Mouse (Mus musculus) midbrain, embryonic 15.5 days (tissue): ENCODE data around the gene Mxra7. TPM values are rescaled to one million over a fixed set of nuclear protein-coding genes. Genes with fewer than 3 reads are reported as not detected.
"Not testable (repeated sequence)": the region's sequence is repeated elsewhere in the genome, so short reads cannot be mapped to it uniquely, and the experiment has no call there.

Experiments used
- ATAC-seq: fragments of 200-750 bp; cut with Nextera tagmentation; replicated peaks from 2 replicates; pipeline ENCODE4 v1.8.0; 2017; ENCODE audit warnings: moderate TSS enrichment
- H3K27ac ChIP-seq: fragments of 300-500 bp; sonication (generic); 2 replicates; pipeline ENCODE4 v1.5.1; 2015; ENCODE audit warnings: mild to moderate bottlenecking, inconsistent platforms
- H3K27me3 ChIP-seq: fragments of 300-500 bp; sonication (generic); replicated peaks from 2 replicates; pipeline ENCODE4 v1.6.1; 2015; ENCODE audit warnings: inconsistent platforms
- H3K36me3 ChIP-seq: fragments of 300-500 bp; sonication (generic); replicated peaks from 2 replicates; pipeline ENCODE4 v1.6.1; 2015; ENCODE audit warnings: inconsistent platforms
- H3K4me1 ChIP-seq: fragments of 300-500 bp; sonication (generic); 2 replicates; pipeline ENCODE4 v1.6.1; 2015; ENCODE audit warnings: inconsistent platforms
- H3K4me2 ChIP-seq: fragments of 300-500 bp; sonication (generic); 2 replicates; pipeline ENCODE4 v1.6.1; 2015; ENCODE audit warnings: inconsistent platforms, mild to moderate bottlenecking, moderate library complexity
- H3K4me3 ChIP-seq: fragments of 300-500 bp; sonication (generic); 2 replicates; pipeline ENCODE4 v1.5.1; 2015; ENCODE audit warnings: mild to moderate bottlenecking, inconsistent platforms
- H3K9ac ChIP-seq: fragments of 300-500 bp; sonication (generic); 2 replicates; pipeline ENCODE4 v1.6.1; 2015; ENCODE audit warnings: mild to moderate bottlenecking, inconsistent platforms
- H3K9me3 ChIP-seq: fragments of 300-500 bp; sonication (generic); 2 replicates; pipeline ENCODE4 v1.6.1; 2016; ENCODE audit warnings: inconsistent platforms
- WGBS: fragments of 180-500 bp; shearing (Covaris S2); methylation state at CpG from one replicate; pipeline ENCODE4 v1.1.7; 2015; ENCODE audit warnings: mixed read lengths; 5-methylcytosine and 5-hydroxymethylcytosine counted together
- polyA plus RNA-seq: library from polyadenylated mRNA; unstranded; fragments of >200 nt; fragmentation: Nextera tagmentation; extraction: Ambion mirVana; gene quantifications from 2 replicates; pipeline ENCODE4 v1.2.1, GENCODE M21; 2015

The Mxra7 gene
- polyA plus RNA-seq, 1 experiment from 2014 or later: 26.9 TPM

DNA sequence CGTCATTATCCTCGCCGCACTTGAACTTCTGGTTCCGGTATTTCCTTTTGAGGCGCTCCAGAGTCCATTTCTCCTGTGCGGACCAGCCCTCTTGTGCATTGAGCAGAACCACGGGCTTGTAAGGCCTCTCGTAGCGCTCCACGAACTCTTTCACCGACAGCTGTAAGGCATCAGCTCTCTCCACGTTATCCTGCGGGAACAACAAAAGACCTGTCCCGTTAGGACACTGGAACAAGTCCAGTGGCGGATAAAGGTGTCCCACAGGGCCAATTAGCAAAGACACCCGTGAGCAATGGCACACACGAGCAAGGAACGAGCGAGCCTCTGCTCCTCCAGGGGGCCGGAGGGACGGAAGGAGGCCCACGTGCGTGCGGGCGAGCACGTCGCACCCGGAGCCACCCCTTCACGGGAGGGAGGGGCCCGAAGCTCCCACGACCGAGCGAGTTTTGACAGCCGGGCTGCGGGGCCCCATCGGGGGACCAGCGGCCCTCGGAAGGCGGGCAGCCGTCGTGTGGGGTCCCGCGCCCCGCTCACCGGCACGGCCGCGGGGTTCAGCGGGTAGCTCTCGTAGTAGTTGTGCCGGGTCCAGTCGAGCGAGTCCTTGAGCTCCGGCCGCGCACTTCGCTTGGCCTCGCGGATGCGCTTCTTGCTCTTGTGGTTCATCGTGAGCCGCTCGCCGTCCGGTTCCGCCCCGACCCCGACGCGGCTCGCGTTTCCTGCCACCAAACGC is 14.8 kb upstream of the Mxra7 start:
- H3K27me3 ChIP-seq: no peaks in the 10 kb centered on the region
- H3K27ac ChIP-seq: peak overlapping the region; percentile 97
- peak overlapping the region; percentile 76 for H3K4me2 ChIP-seq
- no peaks in the 10 kb centered on the region for H3K9me3 ChIP-seq
- ATAC-seq: peak; percentile 73
- peak overlapping the region; percentile 63 for H3K4me3 ChIP-seq
- peak overlapping the region; percentile 76 for H3K9ac ChIP-seq
- WGBS: under 1% methylated on average over 73 of the region's 73 CpGs
- H3K4me1 ChIP-seq: peaks cover 51% of the 10 kb centered on the region
- peaks cover 24% of the 10 kb centered on the region for H3K36me3 ChIP-seq

DNA sequence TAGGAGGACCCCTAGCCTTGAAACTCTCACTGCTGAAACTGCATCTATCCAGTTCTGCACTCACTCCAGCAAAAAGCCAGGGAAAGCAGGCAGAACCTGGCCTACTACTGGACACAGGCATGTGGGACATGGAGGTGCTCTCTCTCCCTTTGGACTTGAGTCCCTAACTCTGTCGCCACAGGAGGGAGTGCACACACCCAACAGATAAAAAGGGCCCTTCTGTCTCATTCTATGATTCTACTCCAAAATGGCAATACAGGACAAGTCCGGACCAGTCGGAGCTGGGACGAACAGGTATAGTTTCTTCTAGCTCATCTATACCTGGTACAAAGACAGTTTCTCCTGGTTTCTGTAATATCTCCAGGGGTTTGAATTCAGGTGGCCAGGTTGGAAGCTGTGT is 12.9 kb upstream of the Mxra7 start:
- Histone ChIP-seq H3K9me3 (no peaks in the 10 kb centered on the region), H3K4me3 (peak overlapping the region; percentile 63; the same call in 1 of the 2 replicates), H3K27ac (no peak overlapping the region), H3K9ac (no peak overlapping the region), H3K36me3 (peaks cover 40% of the 10 kb centered on the region), H3K4me1 (peaks cover 43% of the 10 kb centered on the region), H3K4me2 (peak overlapping the region; percentile 76), H3K27me3 (no peaks in the 10 kb centered on the region)
- no peak for ATAC-seq
- WGBS: 85% methylated on average over 4 of the region's 4 CpGs

DNA sequence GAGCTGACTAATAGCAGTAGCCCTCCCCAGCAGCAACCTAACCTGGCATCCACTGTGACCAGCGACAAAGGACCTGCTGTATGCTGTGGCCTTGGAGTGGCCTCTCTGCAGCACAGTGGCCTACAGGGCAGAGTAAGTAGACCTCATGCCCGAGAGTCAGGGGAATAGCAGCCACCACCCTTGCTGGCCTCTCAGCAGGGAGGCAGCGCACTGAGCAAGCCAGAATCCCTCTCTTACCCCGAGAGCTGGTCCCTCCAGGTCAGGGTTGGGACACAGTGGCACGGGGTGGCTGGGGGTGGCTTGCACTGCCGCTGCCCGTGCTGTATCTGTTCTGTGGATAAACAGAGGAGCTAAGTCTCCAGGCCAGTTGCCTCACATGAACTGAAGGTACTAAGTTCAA is 11.8 kb upstream of the Mxra7 start:
- H3K27ac ChIP-seq: no peak overlapping the region
- H3K4me2 ChIP-seq: 0 out of 2 replicates have a peak overlapping the region, but pooled peaks have one; percentile 5
- no peak overlapping the region for H3K4me3 ChIP-seq
- no peaks in the 10 kb centered on the region for H3K9me3 ChIP-seq
- peaks cover 42% of the 10 kb centered on the region for H3K4me1 ChIP-seq
- WGBS: 74% methylated on average over 7 of the region's 7 CpGs
- ATAC-seq: no peak
- 0 out of 2 replicates have a peak overlapping the region, but pooled peaks have one; percentile 6 for H3K9ac ChIP-seq
- peaks cover 51% of the 10 kb centered on the region for H3K36me3 ChIP-seq
- H3K27me3 ChIP-seq: no peaks in the 10 kb centered on the region

GRCm38 (mm10) chr11:116838936-116839335 is 11.1 kb upstream of the Mxra7 start:
- Histone ChIP-seq H3K36me3 (peaks cover 56% of the 10 kb centered on the region), H3K9ac (no peak overlapping the region; the same call in 1 of the 2 replicates), H3K9me3 (no peaks in the 10 kb centered on the region), H3K27me3 (no peaks in the 10 kb centered on the region), H3K4me2 (no peak overlapping the region), H3K4me3 (no peak overlapping the region), H3K4me1 (peaks cover 36% of the 10 kb centered on the region), H3K27ac (no peak overlapping the region)
- ATAC-seq: no peak
- WGBS: 89% methylated on average over 14 of the region's 14 CpGs

DNA sequence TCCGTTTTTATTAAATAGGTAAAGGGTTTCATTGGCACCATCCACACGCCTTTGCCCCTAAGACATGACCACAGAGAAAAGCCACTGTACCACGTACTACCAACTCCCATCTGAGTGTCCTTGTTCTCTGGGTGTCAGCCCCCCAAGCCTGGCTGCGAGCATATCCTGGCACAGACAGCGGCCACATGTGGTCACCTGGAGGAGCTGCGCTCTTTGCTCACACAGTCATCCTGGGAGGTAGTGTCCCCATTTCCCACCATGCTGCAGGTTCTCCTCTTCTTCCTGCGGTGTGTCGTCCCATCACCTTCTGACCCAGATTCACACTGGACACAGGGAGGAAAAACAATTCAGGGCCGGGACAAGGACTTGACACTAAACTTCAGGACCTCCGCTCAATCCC is 9.6 kb upstream of the Mxra7 start:
- H3K9ac ChIP-seq: no peak overlapping the region
- no peak for ATAC-seq
- no peaks in the 10 kb centered on the region for H3K9me3 ChIP-seq
- peaks cover 56% of the 10 kb centered on the region for H3K36me3 ChIP-seq
- H3K4me3 ChIP-seq: no peak overlapping the region
- 92% methylated on average over 10 of the region's 10 CpGs for WGBS
- no peaks in the 10 kb centered on the region for H3K27me3 ChIP-seq
- peaks cover 36% of the 10 kb centered on the region for H3K4me1 ChIP-seq
- no peak overlapping the region for H3K4me2 ChIP-seq
- no peak overlapping the region for H3K27ac ChIP-seq

DNA sequence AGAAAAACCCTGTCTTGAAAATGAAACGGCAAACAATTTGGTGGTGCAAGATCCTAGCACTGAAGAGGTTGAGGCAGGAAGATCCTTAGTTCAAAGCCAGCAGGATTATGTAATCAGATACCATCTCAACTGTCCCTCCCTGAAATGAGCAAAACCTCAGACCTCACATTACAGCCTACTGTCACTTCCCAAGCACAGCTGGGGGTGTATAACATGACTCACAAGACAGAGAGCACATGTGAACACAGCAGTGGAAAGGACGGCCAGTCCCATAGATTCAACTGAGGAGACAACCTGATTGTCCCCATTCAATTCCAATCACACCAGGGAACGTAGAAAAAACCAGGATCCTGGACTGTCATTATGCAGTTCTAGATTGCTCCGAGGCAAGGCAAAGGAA is 8.4 kb upstream of the Mxra7 start:
- Histone ChIP-seq H3K36me3 (peaks cover 56% of the 10 kb centered on the region), H3K4me3 (no peak overlapping the region)

DNA sequence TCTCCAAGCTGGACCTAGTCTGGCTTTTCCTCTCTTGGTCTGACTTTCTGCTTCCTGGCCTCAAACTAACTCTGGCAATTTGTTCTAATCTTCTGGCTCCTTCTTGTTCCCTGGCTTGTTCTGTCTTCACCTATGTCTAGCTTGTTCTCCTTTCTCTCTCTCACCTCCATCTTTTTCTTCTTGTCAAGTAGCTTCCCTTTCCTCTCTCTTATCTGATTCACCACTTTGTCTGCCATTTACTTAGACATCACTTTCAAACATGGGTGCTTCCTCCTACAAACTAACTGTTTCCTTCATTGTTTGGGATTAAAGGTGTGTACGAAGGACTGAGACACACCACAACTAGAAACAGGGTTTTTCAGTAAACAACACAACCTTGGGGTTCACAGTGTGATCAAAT is 7.1 kb upstream of the Mxra7 start:
- Histone ChIP-seq H3K27ac (no peak overlapping the region), H3K9ac (no peak overlapping the region), H3K4me1 (peaks cover 15% of the 10 kb centered on the region), H3K4me3 (no peak overlapping the region), H3K9me3 (no peaks in the 10 kb centered on the region), H3K4me2 (no peak overlapping the region), H3K27me3 (no peaks in the 10 kb centered on the region), H3K36me3 (peaks cover 47% of the 10 kb centered on the region)
- WGBS: 96% methylated on average over 1 of the region's 1 CpGs
- no peak for ATAC-seq

More for the DNA sequence above, 8.4 kb upstream of the Mxra7 start:
- Histone ChIP-seq H3K9ac (no peak overlapping the region), H3K27me3 (no peaks in the 10 kb centered on the region), H3K27ac (no peak overlapping the region), H3K9me3 (no peaks in the 10 kb centered on the region), H3K4me1 (peaks cover 28% of the 10 kb centered on the region), H3K4me2 (no peak overlapping the region)
- ATAC-seq: no peak
- 93% methylated on average over 4 of the region's 4 CpGs for WGBS

GRCm38 (mm10) chr11:116832172-116832685 is 4.4 kb upstream of the Mxra7 start:
- Histone ChIP-seq H3K9ac (no peak overlapping the region), H3K27me3 (no peaks in the 10 kb centered on the region), H3K36me3 (peaks cover 29% of the 10 kb centered on the region), H3K4me2 (no peak overlapping the region), H3K9me3 (no peaks in the 10 kb centered on the region), H3K4me1 (peaks cover 15% of the 10 kb centered on the region), H3K4me3 (no peak overlapping the region), H3K27ac (peak overlapping the region; percentile 10; the same call in 1 of the 2 replicates)
- 24% methylated on average over 4 of the region's 4 CpGs for WGBS
- ATAC-seq: no peak

GRCm38 (mm10) chr11:116826550-116827504 is 1.0 kb downstream of the Mxra7 start:
- H3K27ac ChIP-seq: peak overlapping the region; percentile 31; the same call in 1 of the 2 replicates
- H3K9ac ChIP-seq: peak overlapping the region; percentile 68
- no peak for ATAC-seq
- peaks cover 34% of the 10 kb centered on the region for H3K4me1 ChIP-seq
- WGBS: 13% methylated on average over 17 of the region's 17 CpGs
- H3K4me3 ChIP-seq: peak overlapping the region; percentile 47
- no peaks in the 10 kb centered on the region for H3K9me3 ChIP-seq
- peak overlapping the region; percentile 86 for H3K4me2 ChIP-seq
- no peaks in the 10 kb centered on the region for H3K27me3 ChIP-seq
- H3K36me3 ChIP-seq: no peaks in the 10 kb centered on the region

DNA sequence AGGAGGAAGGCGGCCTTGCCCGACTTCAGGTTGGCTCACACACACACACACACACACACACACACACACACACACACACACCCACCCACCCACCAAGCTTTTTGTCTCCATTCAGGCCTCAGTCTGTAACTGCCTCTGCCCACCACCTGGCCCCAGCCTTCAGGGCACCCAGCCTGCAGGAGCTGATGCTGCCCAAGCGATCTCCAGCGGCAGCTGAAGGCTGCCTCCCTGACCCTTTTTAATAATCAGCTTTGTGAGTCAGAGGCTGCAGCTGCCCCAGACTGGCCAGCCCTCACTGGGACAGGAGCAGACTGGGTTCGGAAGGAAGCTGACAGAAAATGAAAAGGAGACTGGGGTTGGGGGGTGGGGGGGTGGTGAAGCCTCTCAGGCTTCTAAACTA is 2.6 kb downstream of the Mxra7 start:
- Histone ChIP-seq H3K9ac (no peak overlapping the region), H3K27me3 (no peaks in the 10 kb centered on the region), H3K9me3 (no peaks in the 10 kb centered on the region), H3K4me2 (peak overlapping the region; percentile 5; the same call in 1 of the 2 replicates), H3K36me3 (no peaks in the 10 kb centered on the region), H3K4me3 (no peak overlapping the region), H3K27ac (peak overlapping the region; percentile 31; the same call in 1 of the 2 replicates), H3K4me1 (peaks cover 34% of the 10 kb centered on the region)
- WGBS: 29% methylated on average over 5 of the region's 5 CpGs
- ATAC-seq: no peak

DNA sequence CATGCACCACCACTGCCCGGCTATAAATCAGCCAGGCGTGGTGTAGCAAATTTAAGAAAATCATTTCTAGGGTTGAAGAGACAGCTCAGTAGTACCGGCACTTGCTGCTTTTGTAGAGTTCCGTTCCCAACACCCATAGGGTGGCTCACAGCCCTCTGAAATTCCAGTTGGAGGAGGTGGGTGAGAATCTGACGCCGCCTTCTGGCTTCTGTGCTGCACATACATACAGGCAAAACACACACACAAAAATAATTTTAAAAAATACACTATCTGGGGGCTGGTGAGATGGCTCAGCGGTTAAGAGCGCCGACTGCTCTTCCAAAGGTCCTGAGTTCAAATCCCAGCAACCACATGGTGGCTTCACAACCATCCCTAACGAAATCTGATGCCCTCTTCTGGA is 4.0 kb downstream of the Mxra7 start:
- H3K36me3 ChIP-seq, H3K9me3 ChIP-seq, H3K4me2 ChIP-seq, H3K27me3 ChIP-seq, H3K9ac ChIP-seq, H3K4me3 ChIP-seq, H3K27ac ChIP-seq, ATAC-seq: not testable (repeated sequence)
- WGBS: 95% methylated on average over 10 of the region's 10 CpGs
- peaks cover 34% of the 10 kb centered on the region for H3K4me1 ChIP-seq

- WGBS: 95% methylated on average over 2 of the region's 2 CpGs
- Histone ChIP-seq H3K36me3 (no peaks in the 10 kb centered on the region), H3K27ac (no peak overlapping the region), H3K9me3 (no peaks in the 10 kb centered on the region), H3K4me2 (no peak overlapping the region), H3K4me3 (no peak overlapping the region), H3K9ac (no peak overlapping the region), H3K4me1 (peaks cover 31% of the 10 kb centered on the region), H3K27me3 (no peaks in the 10 kb centered on the region)
- ATAC-seq: no peak
These were observed 4.6 kb downstream of the Mxra7 start for GRCm38 (mm10) chr11:116823255-116823654.
